Mouse (Mus musculus) cortical plate, adult 2 months (tissue): ENCODE results near the gene Samd3.

Experiments
- CTCF ChIP-seq: fragments of 200-500 bp; IDR thresholded peaks from 2 replicates; pipeline ENCODE4 v1.5.1; 2011; ENCODE audit warnings: mild to moderate bottlenecking, control low read depth, low read length; ENCODE audit not compliant: insufficient read depth; ENCODE audit errors: extremely low read depth
- POLR2A ChIP-seq: fragments of 200-500 bp; IDR thresholded peaks from 2 replicates; pipeline ENCODE4 v1.6.1; 2011; ENCODE audit warnings: mild to moderate bottlenecking, low read length, control low read depth; ENCODE audit not compliant: insufficient read depth; ENCODE audit errors: extremely low read depth

GRCm38 (mm10) chr10:26232071-26232653 lies 2.7 kb downstream of the Samd3 start:
- no peak for TF ChIP-seq CTCF
- no peak for TF ChIP-seq POLR2A
